ENCODE assay signal across 17 mouse cellular contexts in genomic region chr1:161746542-161747302, GRCm38 (mm10). TPM values are rescaled to one million over a fixed set of nuclear protein-coding genes. Genes with fewer than 3 reads are reported as not detected.
"Had no signal": no experiment of that assay in that cellular context is flagged by ENCODE, and none has a peak within 500 bp of the region (broad histone marks: within the 10 kb centered on the region; RNA-seq: fewer than 3 reads in every experiment).

No protein-coding gene starts in this region.

- H3K4me3 ChIP-seq: midbrain, embryonic 10.5 days; midbrain, embryonic 12.5 days; myocyte; neural tube, embryonic 12.5 days had no signal

- H3K4me2 ChIP-seq: lung, embryonic 14.5 days; midbrain, embryonic 12.5 days; neural tube, embryonic 12.5 days had no signal

- H3K9ac ChIP-seq: lung, embryonic 14.5 days; midbrain, embryonic 12.5 days; neural tube, embryonic 12.5 days had no signal

- H3K4me1 ChIP-seq: midbrain, embryonic 12.5 days; neural tube, embryonic 12.5 days had no signal

- H3K27ac ChIP-seq: midbrain, embryonic 10.5 days; midbrain, embryonic 12.5 days; neural tube, embryonic 12.5 days had no signal

- H3K27me3 ChIP-seq: midbrain, embryonic 12.5 days; neural tube, embryonic 12.5 days had no signal

- H3K36me3 ChIP-seq: midbrain, embryonic 10.5 days; midbrain, embryonic 12.5 days; neural tube, embryonic 12.5 days had no signal

- H3K9me3 ChIP-seq: midbrain, embryonic 10.5 days; midbrain, embryonic 12.5 days; neural tube, embryonic 12.5 days had no signal

- DNase-seq: lung, adult 18-20 months; lung, embryonic 14.5 days; lung, postnatal 10 days; lung, postnatal 4 days; midbrain, embryonic 14.5 days; right cerebral cortex, postnatal 14 days; thymus, adult 18-20 months; thymus, postnatal 14 days; thymus, postnatal 36 days had no signal

- ATAC-seq: midbrain, embryonic 16.5 days had no signal

RNA-seq across cellular contexts. Expression of gene Fasl, which starts 41.6 kb away (rescaled TPM):
- polyA plus RNA-seq: lung, embryonic 14.5 days; lung, embryonic 16.5 days; midbrain, embryonic 10.5 days; midbrain, embryonic 12.5 days; midbrain, embryonic 14.5 days; myocyte; stomach, embryonic 14.5 days; stomach, embryonic 16.5 days had no signal
